ENCODE assay signal across 34 mouse cellular contexts in the genomic region with DNA sequence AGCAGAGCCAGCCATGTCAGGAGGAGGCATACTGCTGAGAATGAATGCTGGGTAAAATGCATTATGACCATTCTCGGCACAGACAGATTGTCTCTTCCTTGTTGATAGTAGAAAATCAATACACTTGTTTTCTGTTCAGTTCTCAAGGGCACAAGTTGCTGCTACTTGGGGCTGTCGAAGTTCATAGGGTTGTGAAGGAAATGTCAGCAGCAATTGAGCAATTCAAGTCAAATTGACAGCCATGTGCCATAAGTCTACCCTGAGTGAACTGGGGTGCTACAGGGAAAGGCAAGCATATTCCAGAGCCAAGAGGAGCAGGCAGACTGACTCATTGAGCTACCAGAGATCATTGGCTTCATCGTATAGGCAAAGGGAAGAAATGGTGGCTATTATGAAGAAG.
"Had no signal": no experiment of that assay in that cellular context is flagged by ENCODE, and none has a peak within 500 bp of the region (broad histone marks: within the 10 kb centered on the region; RNA-seq: fewer than 3 reads in every experiment).

No protein-coding gene starts in this region.

- DNase-seq: heart, postnatal 10 days; heart, postnatal 36 days; heart, postnatal 4 days; kidney, adult 11 months; kidney, adult 18-20 months; kidney, adult 2 months; kidney, adult 8-10 months; kidney, adult 9 months; kidney, postnatal 10 days; kidney, postnatal 14 days; kidney, postnatal 25 days; kidney, postnatal 36 days; kidney, postnatal 4 days; layer of hippocampus, adult 9-11 months; layer of hippocampus, postnatal 36 days had no signal

- H3K9ac ChIP-seq: heart, embryonic 12.5 days; heart, embryonic 13.5 days; heart, embryonic 15.5 days; hindbrain, embryonic 12.5 days; hindbrain, embryonic 13.5 days; hindbrain, embryonic 14.5 days; hindbrain, embryonic 15.5 days; intestine, embryonic 15.5 days; kidney, embryonic 15.5 days had no signal

- ATAC-seq: hindbrain, embryonic 16.5 days; hindbrain, postnatal 0 days; inflammation-experienced regulatory T-cells, adult 6 months; intestine, embryonic 15.5 days; intestine, embryonic 16.5 days; intestine, postnatal 0 days had no signal

- H3K4me1 ChIP-seq: heart, embryonic 12.5 days; heart, embryonic 13.5 days; heart, embryonic 15.5 days; hindbrain, embryonic 12.5 days; hindbrain, embryonic 13.5 days; hindbrain, embryonic 15.5 days; intestine, embryonic 15.5 days had no signal

- H3K27me3 ChIP-seq: heart, embryonic 12.5 days; heart, embryonic 13.5 days; heart, embryonic 15.5 days; hindbrain, embryonic 12.5 days; hindbrain, embryonic 13.5 days; hindbrain, embryonic 15.5 days; intestine, embryonic 15.5 days; kidney, embryonic 15.5 days had no signal

- H3K4me3 ChIP-seq: heart, embryonic 10.5 days; heart, embryonic 12.5 days; heart, embryonic 13.5 days; heart, embryonic 15.5 days; hindbrain, embryonic 10.5 days; hindbrain, embryonic 12.5 days; hindbrain, embryonic 13.5 days; hindbrain, embryonic 15.5 days; intestine, embryonic 15.5 days; kidney, embryonic 15.5 days; layer of hippocampus, adult 2 months had no signal

- H3K27ac ChIP-seq: heart, embryonic 10.5 days; heart, embryonic 13.5 days; heart, embryonic 15.5 days; hindbrain, embryonic 10.5 days; hindbrain, embryonic 12.5 days; hindbrain, embryonic 13.5 days; hindbrain, embryonic 14.5 days; hindbrain, embryonic 15.5 days; hindbrain, postnatal 0 days; intestine, embryonic 15.5 days; kidney, embryonic 15.5 days; kidney, postnatal 0 days; layer of hippocampus, adult 2 months had no signal

- H3K9me3 ChIP-seq: heart, embryonic 10.5 days; heart, embryonic 12.5 days; heart, embryonic 13.5 days; heart, embryonic 15.5 days; hindbrain, embryonic 12.5 days; hindbrain, embryonic 15.5 days; intestine, embryonic 15.5 days; kidney, embryonic 15.5 days had no signal

- H3K4me2 ChIP-seq: heart, embryonic 11.5 days; heart, embryonic 12.5 days; heart, embryonic 13.5 days; heart, embryonic 15.5 days; hindbrain, embryonic 12.5 days; hindbrain, embryonic 13.5 days; hindbrain, embryonic 14.5 days; hindbrain, embryonic 15.5 days; intestine, embryonic 15.5 days; kidney, embryonic 15.5 days had no signal

- H3K36me3 ChIP-seq: heart, embryonic 10.5 days; heart, embryonic 12.5 days; heart, embryonic 13.5 days; heart, embryonic 15.5 days; hindbrain, embryonic 10.5 days; hindbrain, embryonic 12.5 days; hindbrain, embryonic 13.5 days; hindbrain, embryonic 15.5 days; intestine, embryonic 15.5 days; kidney, embryonic 15.5 days had no signal
